Mouse (Mus musculus) forebrain, embryonic 10.5 days (tissue): Measurements from ENCODE around the gene Gm6205. TPM values are rescaled to one million over a fixed set of nuclear protein-coding genes. Genes with fewer than 3 reads are reported as not detected.
"Not testable (repeated sequence)": the region's sequence is repeated elsewhere in the genome, so short reads cannot be mapped to it uniquely, and the experiment has no call there.

ENCODE experiments used
- DNase-seq: peaks from one replicate; pipeline ENCODE4 v3.0.0-alpha.2; 2017; ENCODE audit warnings: low spot score; ENCODE audit errors: extremely low spot score
- H3K27ac ChIP-seq: fragments of 300-500 bp; sonication (generic); 2 replicates; pipeline ENCODE4 v1.5.1; 2016; ENCODE audit warnings: mild to moderate bottlenecking
- H3K27me3 ChIP-seq: fragments of 300-500 bp; sonication (generic); 2 replicates; pipeline ENCODE4 v1.6.1; 2016; ENCODE audit warnings: mild to moderate bottlenecking; ENCODE audit not compliant: poor library complexity, severe bottlenecking
- H3K36me3 ChIP-seq: fragments of 300-500 bp; sonication (generic); replicated peaks from 2 replicates; pipeline ENCODE4 v1.6.1; 2016; ENCODE audit warnings: mild to moderate bottlenecking, moderate library complexity
- H3K4me1 ChIP-seq: fragments of 300-500 bp; sonication (generic); 2 replicates; pipeline ENCODE4 v1.6.1; 2016
- H3K4me3 ChIP-seq: fragments of 300-500 bp; sonication (generic); 2 replicates; pipeline ENCODE4 v1.5.1; 2016; ENCODE audit warnings: mild to moderate bottlenecking, moderate library complexity
- H3K9me3 ChIP-seq: fragments of 300-500 bp; sonication (generic); 2 replicates; pipeline ENCODE4 v1.6.1; 2016; ENCODE audit warnings: mild to moderate bottlenecking, moderate library complexity
- WGBS: fragments of 180-500 bp; shearing (Covaris S2); methylation state at CpG from one replicate; pipeline ENCODE4 v1.1.7; 2016; 5-methylcytosine and 5-hydroxymethylcytosine counted together
- polyA plus RNA-seq: library from polyadenylated mRNA; unstranded; fragments of >200 nt; fragmentation: Nextera tagmentation; extraction: Ambion mirVana; gene quantifications from 2 replicates; pipeline ENCODE4 v1.2.1, GENCODE M21; 2016

The Gm6205 gene
- not detected in 2 replicates for polyA plus RNA-seq

DNA sequence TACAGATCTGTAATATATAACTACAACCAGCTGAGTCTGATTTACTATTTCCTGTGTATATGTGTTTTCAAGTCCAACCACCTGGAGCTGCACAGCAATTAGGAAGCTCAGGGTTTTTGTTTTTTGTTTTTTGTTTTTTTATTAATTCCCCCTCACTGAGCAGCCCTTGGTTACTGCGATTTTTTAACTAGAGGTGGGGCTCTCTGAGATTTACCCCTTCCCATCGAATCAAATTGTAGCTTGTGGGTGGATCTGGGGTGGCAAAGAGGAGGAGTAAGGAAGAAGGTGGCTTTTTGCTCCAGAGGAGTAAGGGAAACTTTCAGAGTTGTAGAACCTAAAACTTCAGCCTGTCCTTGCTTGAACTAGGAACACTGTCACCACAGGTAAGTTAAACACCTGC is at the start of gene Gm6205:
Gene Gm6205 (plus strand): TSS at position 301 of the 400 bp plus-strand sequence.
- not testable (repeated sequence) for H3K9me3 ChIP-seq, DNase-seq
- no CpG with 5 or more reads among the region's 2 CpGs for WGBS

DNA sequence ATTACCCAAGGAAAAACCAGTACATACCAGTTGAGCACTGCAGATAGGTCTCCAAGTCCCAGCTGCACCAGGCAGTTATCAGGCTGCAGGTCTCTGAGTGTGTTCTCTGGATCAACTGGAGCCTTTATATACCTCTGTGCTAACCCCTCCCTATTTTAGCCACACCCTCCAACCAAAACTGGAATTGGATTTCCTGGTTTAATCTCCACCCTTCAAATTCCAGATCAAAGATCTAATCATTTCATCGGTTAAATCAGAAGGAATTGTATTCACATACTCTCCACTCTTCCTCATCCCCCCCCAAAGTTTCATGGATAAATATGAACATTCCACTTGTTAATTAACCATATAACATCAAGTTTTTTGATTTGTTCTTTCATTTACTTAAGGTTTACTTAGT is 31.9 kb upstream of the Gm6205 start, which contains the start of gene Gm3147:
Gene Gm3147 (minus strand): TSS at position 101 of the 400 bp plus-strand sequence.
- no CpG with 5 or more reads among the region's 1 CpGs for WGBS
- DNase-seq, H3K9me3 ChIP-seq: not testable (repeated sequence)

More for the DNA sequence above, at the start of gene Gm6205:
- H3K36me3 ChIP-seq, H3K27ac ChIP-seq, H3K4me1 ChIP-seq, H3K4me3 ChIP-seq, H3K27me3 ChIP-seq: not testable (repeated sequence)

DNA sequence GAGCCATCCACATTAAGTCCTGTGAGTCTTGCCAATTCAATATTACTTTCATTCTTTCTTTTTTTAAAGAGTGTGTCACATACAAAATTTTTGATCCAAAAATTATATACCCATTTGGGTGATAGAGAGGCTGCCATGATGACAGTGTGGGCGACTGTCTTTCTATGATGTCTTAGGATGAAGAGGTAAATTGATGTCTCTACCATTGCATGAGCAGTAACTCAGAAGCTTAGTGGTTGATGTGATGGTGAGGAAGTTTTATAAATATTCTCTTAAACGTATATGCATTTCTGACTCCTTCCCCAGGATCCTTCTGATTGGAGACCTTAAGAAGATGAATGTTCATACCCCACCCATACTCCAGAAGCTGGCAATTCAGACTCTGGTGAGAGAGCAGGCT is 24.5 kb upstream of the Gm6205 start, which contains the start of gene Gm6509:
Gene Gm6509 (plus strand): TSS at position 301 of the 400 bp plus-strand sequence.
- H3K27me3 ChIP-seq, H3K27ac ChIP-seq, H3K36me3 ChIP-seq, H3K4me1 ChIP-seq, H3K9me3 ChIP-seq, DNase-seq, H3K4me3 ChIP-seq: not testable (repeated sequence)
- WGBS = 80% methylated on average over 1 of the region's 2 CpGs

More for the DNA sequence above, 31.9 kb upstream of the Gm6205 start, which contains the start of gene Gm3147:
- H3K27me3 ChIP-seq, H3K4me1 ChIP-seq, H3K27ac ChIP-seq, H3K36me3 ChIP-seq, H3K4me3 ChIP-seq: not testable (repeated sequence)

Other genes starting within 250 kb of the Gm6205 start
- gene Gm7682, start 202.6 kb upstream of the Gm6205 start, polyA plus RNA-seq = not detected in 2 replicates
- gene Gm3139, start 122.1 kb upstream of the Gm6205 start, polyA plus RNA-seq = not detected in 2 replicates
- not detected in 2 replicates for gene Gm3147, start 32.0 kb upstream of the Gm6205 start, polyA plus RNA-seq
- not detected in 2 replicates for gene Gm6509, start 24.4 kb upstream of the Gm6205 start, polyA plus RNA-seq
- not detected in 2 replicates for gene Gm3183, start 217.1 kb downstream of the Gm6205 start, polyA plus RNA-seq